Mouse (Mus musculus): ENCODE results near the gene Sult2a2.
"Not testable (repeated sequence)": the region's sequence is repeated elsewhere in the genome, so short reads cannot be mapped to it uniquely, and the experiment has no call there.

Sult2a2 gene

GRCm38 (mm10) chr7:13733205-13733604, at the start of gene Sult2a2:
Sult2a2 (plus strand) TSS chr7:13733505.
- not testable (repeated sequence) for DNase-seq (ENCODE audit: low read depth)

- no peak for DNase-seq (ENCODE audit: low read depth)
These were observed 80.6 kb downstream of the Sult2a2 start for GRCm38 (mm10) chr7:13813913-13814312.

All from fibroblast of lung, adult 2 months (primary cell).